Mouse (Mus musculus): ENCODE data around the gene Vav1.

DNA sequence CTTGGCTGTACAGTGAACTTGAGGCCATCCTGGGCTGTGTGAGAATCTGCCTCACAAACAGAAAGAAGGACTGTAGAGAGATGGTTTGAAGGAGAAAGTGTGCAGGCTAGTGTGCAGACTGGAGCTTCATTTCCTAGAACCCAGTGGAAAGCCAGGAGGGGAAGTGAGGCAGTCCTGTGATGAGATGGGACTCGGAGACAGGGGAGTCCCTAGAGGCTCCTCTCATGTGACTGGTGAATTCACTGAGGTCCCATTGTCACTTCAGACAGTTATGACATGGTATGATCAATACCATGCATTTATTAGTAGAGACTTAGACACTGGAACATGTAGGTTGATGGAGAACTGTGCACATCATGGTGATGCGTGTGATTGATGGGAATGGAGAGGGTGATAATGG is 13.4 kb downstream of the Vav1 start:
- TF ChIP-seq POLR2A (IDR thresholded peaks at IDR 0.05; ENCODE audit: low read depth, low read length), result no peak
- no peak for TF ChIP-seq CTCF (IDR thresholded peaks at IDR 0.05; ENCODE audit: borderline replicate concordance, insufficient read depth, low read length)

Measured in embryonic fibroblast, embryonic 13.5 days (primary cell).